Mouse (Mus musculus) intestine, embryonic 14.5 days (tissue): ENCODE measurements around the gene Sdr9c7. TPM values are rescaled to one million over a fixed set of nuclear protein-coding genes. Genes with fewer than 3 reads are reported as not detected.
"Not testable (repeated sequence)": the region's sequence is repeated elsewhere in the genome, so short reads cannot be mapped to it uniquely, and the experiment has no call there.

Source experiments
- ATAC-seq: fragments of 200-750 bp; cut with Nextera tagmentation; replicated peaks from 2 replicates; pipeline ENCODE4 v1.8.0; 2017; ENCODE audit warnings: low read depth, moderate number of reproducible peaks, moderate TSS enrichment, moderate library complexity; ENCODE audit not compliant: low FRiP score, low TSS enrichment
- DNase-seq: peaks from one replicate; pipeline ENCODE4 v3.0.0-alpha.2; 2018; ENCODE audit warnings: low spot score
- H3K27ac ChIP-seq: fragments of 300-500 bp; sonication (generic); 2 replicates; pipeline ENCODE4 v1.5.1; 2014; ENCODE audit warnings: low read depth, mild to moderate bottlenecking, control low read depth
- H3K27me3 ChIP-seq: fragments of 300-500 bp; sonication (generic); replicated peaks from 2 replicates; pipeline ENCODE4 v1.6.1; 2014; ENCODE audit warnings: low read length, control low read depth; ENCODE audit not compliant: control insufficient read depth, insufficient read depth
- H3K36me3 ChIP-seq: fragments of 300-500 bp; sonication (generic); 2 replicates; pipeline ENCODE4 v1.6.1; 2014; ENCODE audit warnings: low read length, control low read depth; ENCODE audit not compliant: control insufficient read depth, insufficient read depth
- H3K4me1 ChIP-seq: fragments of 300-500 bp; sonication (generic); replicated peaks from 2 replicates; pipeline ENCODE4 v1.6.1; 2014; ENCODE audit warnings: low read length, control low read depth, mixed read lengths; ENCODE audit not compliant: control insufficient read depth, insufficient read depth
- H3K4me2 ChIP-seq: fragments of 300-500 bp; sonication (generic); 2 replicates; pipeline ENCODE4 v1.6.1; 2014; ENCODE audit warnings: low read length
- H3K4me3 ChIP-seq: fragments of 300-500 bp; sonication (generic); 2 replicates; pipeline ENCODE4 v1.5.1; 2014; ENCODE audit warnings: low read depth, low read length, control low read depth, mixed read lengths
- H3K9ac ChIP-seq: fragments of 300-500 bp; sonication (generic); 2 replicates; pipeline ENCODE4 v1.6.1; 2014; ENCODE audit warnings: mild to moderate bottlenecking, low read length
- H3K9me3 ChIP-seq: fragments of 300-500 bp; sonication (generic); 2 replicates; pipeline ENCODE4 v1.6.1; 2016; ENCODE audit warnings: low read length, control low read depth; ENCODE audit not compliant: control insufficient read depth
- WGBS: fragments of 180-500 bp; shearing (Covaris S2); extraction: QIAGEN DNeasy Blood & Tissue Kit; methylation state at CpG from one replicate; pipeline ENCODE4 v1.1.7; 2014; 5-methylcytosine and 5-hydroxymethylcytosine counted together
- polyA plus RNA-seq: library from polyadenylated mRNA; unstranded; fragments of >200 nt; fragmentation: Nextera tagmentation; extraction: Ambion mirVana; gene quantifications from 2 replicates; pipeline ENCODE4 v1.2.1, GENCODE M21; 2014

The Sdr9c7 gene
- polyA plus RNA-seq, 1 experiment from 2014 or later = not detected

DNA sequence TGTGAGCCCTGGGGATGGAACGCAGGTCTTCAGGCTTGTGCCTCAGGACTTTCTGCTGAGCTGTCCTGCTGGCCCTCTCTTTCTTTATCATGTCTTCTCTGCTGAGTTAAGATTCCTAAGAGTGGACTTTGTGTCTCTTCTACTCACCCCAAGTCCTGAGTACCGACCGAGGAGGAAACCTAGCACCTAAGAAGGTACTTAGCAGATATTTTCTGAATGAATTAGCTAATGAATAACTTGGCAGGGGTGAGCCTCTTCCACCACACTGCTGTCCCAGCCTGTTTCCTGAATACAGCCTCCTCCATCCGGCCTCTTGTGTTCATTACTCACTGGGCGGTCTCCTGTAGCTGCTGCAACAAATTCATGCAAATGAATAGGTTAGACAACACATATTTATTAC is 1.5 kb downstream of the Sdr9c7 start:
- no peaks in the 10 kb centered on the region for H3K36me3 ChIP-seq
- H3K4me3 ChIP-seq = no peak overlapping the region
- DNase-seq (no peak), ATAC-seq (no peak)
- no peaks in the 10 kb centered on the region for H3K9me3 ChIP-seq
- no peak overlapping the region for H3K27ac ChIP-seq
- no peak overlapping the region for H3K9ac ChIP-seq
- no peaks in the 10 kb centered on the region for H3K27me3 ChIP-seq
- 68% methylated on average over 5 of the region's 5 CpGs for WGBS
- H3K4me2 ChIP-seq = no peak overlapping the region
- no peaks in the 10 kb centered on the region for H3K4me1 ChIP-seq

GRCm38 (mm10) chr10:127901751-127902150 is 3.4 kb downstream of the Sdr9c7 start:
- DNase-seq = no peak
- Histone ChIP-seq H3K4me2 (no peak overlapping the region), H3K9me3 (no peaks in the 10 kb centered on the region), H3K27me3 (no peaks in the 10 kb centered on the region), H3K36me3 (no peaks in the 10 kb centered on the region), H3K4me1 (no peaks in the 10 kb centered on the region), H3K27ac (no peak overlapping the region), H3K4me3 (no peak overlapping the region), H3K9ac (no peak overlapping the region)
- no peak for ATAC-seq
- WGBS = 77% methylated on average over 4 of the region's 4 CpGs

DNA sequence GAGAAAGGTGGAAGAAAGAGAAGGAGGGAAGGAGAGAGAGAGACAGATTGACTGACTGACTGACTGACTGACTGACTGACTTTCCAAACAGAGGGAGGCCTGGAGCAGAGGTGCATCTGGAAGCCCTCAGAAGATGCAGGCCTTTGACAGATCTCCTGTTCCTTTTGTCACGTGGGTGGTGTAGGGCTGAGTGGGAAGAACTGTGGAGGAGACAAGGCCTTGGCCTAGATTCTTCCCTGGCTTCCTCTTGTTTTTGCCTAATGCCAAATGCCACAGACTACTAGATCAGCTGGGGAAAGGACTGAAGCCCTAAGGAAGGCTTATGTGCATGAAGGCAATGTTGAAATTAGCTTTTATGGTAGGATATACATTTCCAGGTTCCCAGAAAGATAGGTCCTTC is 4.8 kb downstream of the Sdr9c7 start:
- 39% methylated on average over 1 of the region's 1 CpGs for WGBS

GRCm38 (mm10) chr10:127904718-127905446 is 6.6 kb downstream of the Sdr9c7 start:
- Histone ChIP-seq H3K36me3 (no peaks in the 10 kb centered on the region), H3K4me2 (no peak overlapping the region), H3K27ac (no peak overlapping the region), H3K9me3 (no peaks in the 10 kb centered on the region), H3K4me3 (no peak overlapping the region), H3K9ac (no peak overlapping the region), H3K4me1 (no peaks in the 10 kb centered on the region), H3K27me3 (no peaks in the 10 kb centered on the region)
- 0 out of 2 replicates have a peak, but pooled peaks have one; percentile 71 for ATAC-seq
- WGBS = 59% methylated on average over 7 of the region's 7 CpGs
- no peak for DNase-seq

More for the DNA sequence above, 4.8 kb downstream of the Sdr9c7 start:
- no peak for DNase-seq
- H3K9ac ChIP-seq = no peak overlapping the region
- H3K4me2 ChIP-seq = no peak overlapping the region
- H3K4me3 ChIP-seq = no peak overlapping the region
- no peaks in the 10 kb centered on the region for H3K4me1 ChIP-seq
- ATAC-seq = no peak
- H3K27me3 ChIP-seq = no peaks in the 10 kb centered on the region
- H3K36me3 ChIP-seq = no peaks in the 10 kb centered on the region
- no peaks in the 10 kb centered on the region for H3K9me3 ChIP-seq
- H3K27ac ChIP-seq = no peak overlapping the region

DNA sequence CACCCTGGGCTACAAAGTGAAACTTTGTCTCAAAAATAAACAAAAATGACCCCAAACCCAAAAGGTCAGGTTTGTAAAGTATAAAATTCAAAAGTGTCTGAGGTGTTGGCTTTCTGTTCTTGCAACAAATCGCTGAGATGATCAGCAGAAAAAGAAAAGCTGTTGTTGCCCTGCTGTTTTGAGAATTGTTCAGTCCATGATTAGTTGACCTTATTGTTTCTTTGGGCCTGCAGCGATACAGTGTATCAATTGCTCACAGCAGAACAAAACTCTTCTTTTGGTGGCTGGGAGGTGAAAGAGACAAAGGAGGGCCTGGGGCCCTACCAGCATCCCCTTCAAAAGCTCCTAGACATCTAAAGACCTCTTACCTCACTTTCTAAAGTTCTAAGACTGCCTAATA is 7.8 kb downstream of the Sdr9c7 start:
- no peak overlapping the region for H3K9ac ChIP-seq
- no peaks in the 10 kb centered on the region for H3K36me3 ChIP-seq
- no peaks in the 10 kb centered on the region for H3K4me1 ChIP-seq
- no peak overlapping the region for H3K4me3 ChIP-seq
- no peak overlapping the region for H3K27ac ChIP-seq
- H3K27me3 ChIP-seq = no peaks in the 10 kb centered on the region
- ATAC-seq = no peak
- H3K4me2 ChIP-seq = no peak overlapping the region
- 82% methylated on average over 2 of the region's 2 CpGs for WGBS
- no peak for DNase-seq
- no peaks in the 10 kb centered on the region for H3K9me3 ChIP-seq

- ATAC-seq (no peak), DNase-seq (no peak)
- no peak overlapping the region for H3K4me2 ChIP-seq
- H3K4me1 ChIP-seq = no peaks in the 10 kb centered on the region
- H3K4me3 ChIP-seq = no peak overlapping the region
- H3K36me3 ChIP-seq = no peaks in the 10 kb centered on the region
- no peaks in the 10 kb centered on the region for H3K9me3 ChIP-seq
- no peaks in the 10 kb centered on the region for H3K27me3 ChIP-seq
- no peak overlapping the region for H3K27ac ChIP-seq
- no peak overlapping the region for H3K9ac ChIP-seq
Measured at GRCm38 (mm10) chr10:127907386-127907951, 9.2 kb downstream of the Sdr9c7 start.

GRCm38 (mm10) chr10:127915578-127915977 is 17.3 kb downstream of the Sdr9c7 start:
- Histone ChIP-seq H3K27ac (no peak overlapping the region), H3K4me2 (no peak overlapping the region), H3K9me3 (no peaks in the 10 kb centered on the region), H3K4me1 (no peaks in the 10 kb centered on the region), H3K27me3 (no peaks in the 10 kb centered on the region), H3K9ac (no peak overlapping the region), H3K36me3 (no peaks in the 10 kb centered on the region), H3K4me3 (no peak overlapping the region)
- DNase-seq = no peak
- ATAC-seq = no peak
- WGBS = 98% methylated on average over 1 of the region's 1 CpGs

DNA sequence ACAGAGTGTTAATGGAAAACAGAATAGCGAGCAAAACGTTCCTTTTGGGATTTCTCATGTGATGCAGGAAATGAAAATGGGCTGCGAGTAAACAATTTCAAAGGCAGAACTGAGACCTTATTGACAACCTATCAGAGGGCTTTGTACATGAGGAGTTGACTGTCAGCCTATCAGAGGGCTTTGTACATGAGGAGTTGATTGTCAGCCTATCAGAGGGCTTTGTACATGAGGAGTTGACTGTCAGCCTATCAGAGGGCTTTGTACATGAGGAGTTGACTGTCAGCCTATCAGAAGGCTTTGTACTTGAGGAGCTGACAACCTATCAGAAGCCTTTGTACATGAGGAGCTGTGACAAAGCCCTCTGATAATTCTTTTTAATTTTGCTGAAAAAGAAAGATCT is 18.9 kb downstream of the Sdr9c7 start:
- H3K9ac ChIP-seq, H3K4me3 ChIP-seq, DNase-seq, H3K9me3 ChIP-seq, H3K36me3 ChIP-seq, ATAC-seq, H3K4me1 ChIP-seq, H3K4me2 ChIP-seq, H3K27me3 ChIP-seq, H3K27ac ChIP-seq: not testable (repeated sequence)
- WGBS = 78% methylated on average over 3 of the region's 3 CpGs

DNA sequence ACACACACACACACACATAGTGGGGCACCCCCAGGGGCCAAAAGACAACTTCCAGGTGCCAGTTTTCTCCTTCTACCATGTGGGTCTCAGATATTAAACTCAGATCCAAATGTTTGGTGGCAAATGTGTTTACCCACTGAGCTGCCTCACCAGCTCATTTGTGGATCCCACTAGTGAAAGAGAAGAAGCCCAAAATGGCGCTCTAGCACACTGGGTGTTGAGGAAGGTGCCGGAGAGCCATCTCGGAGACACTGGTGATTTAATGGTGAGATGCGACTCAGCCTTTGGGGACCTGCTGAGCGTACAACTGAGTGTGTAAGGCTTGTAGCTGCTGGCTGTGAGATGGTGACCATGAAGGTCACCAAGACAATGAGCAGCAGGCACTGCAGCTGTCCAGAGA is 19.3 kb downstream of the Sdr9c7 start:
- H3K4me2 ChIP-seq = no peak overlapping the region
- H3K4me1 ChIP-seq = no peaks in the 10 kb centered on the region
- 88% methylated on average over 5 of the region's 5 CpGs for WGBS
- H3K36me3 ChIP-seq = no peaks in the 10 kb centered on the region
- H3K4me3 ChIP-seq = no peak overlapping the region
- DNase-seq (no peak), ATAC-seq (no peak)
- no peak overlapping the region for H3K27ac ChIP-seq
- H3K27me3 ChIP-seq = no peaks in the 10 kb centered on the region
- H3K9me3 ChIP-seq = no peaks in the 10 kb centered on the region
- no peak overlapping the region for H3K9ac ChIP-seq
